Mouse (Mus musculus): ENCODE measurements around the gene Mark1. TPM values are rescaled to one million over a fixed set of nuclear protein-coding genes. Genes with fewer than 3 reads are reported as not detected.

Gene Mark1
- 13.2 and 13.5 TPM in 2 replicates for polyA plus RNA-seq (2015; fragmentation: Nextera tagmentation; extraction: Ambion mirVana)

DNA sequence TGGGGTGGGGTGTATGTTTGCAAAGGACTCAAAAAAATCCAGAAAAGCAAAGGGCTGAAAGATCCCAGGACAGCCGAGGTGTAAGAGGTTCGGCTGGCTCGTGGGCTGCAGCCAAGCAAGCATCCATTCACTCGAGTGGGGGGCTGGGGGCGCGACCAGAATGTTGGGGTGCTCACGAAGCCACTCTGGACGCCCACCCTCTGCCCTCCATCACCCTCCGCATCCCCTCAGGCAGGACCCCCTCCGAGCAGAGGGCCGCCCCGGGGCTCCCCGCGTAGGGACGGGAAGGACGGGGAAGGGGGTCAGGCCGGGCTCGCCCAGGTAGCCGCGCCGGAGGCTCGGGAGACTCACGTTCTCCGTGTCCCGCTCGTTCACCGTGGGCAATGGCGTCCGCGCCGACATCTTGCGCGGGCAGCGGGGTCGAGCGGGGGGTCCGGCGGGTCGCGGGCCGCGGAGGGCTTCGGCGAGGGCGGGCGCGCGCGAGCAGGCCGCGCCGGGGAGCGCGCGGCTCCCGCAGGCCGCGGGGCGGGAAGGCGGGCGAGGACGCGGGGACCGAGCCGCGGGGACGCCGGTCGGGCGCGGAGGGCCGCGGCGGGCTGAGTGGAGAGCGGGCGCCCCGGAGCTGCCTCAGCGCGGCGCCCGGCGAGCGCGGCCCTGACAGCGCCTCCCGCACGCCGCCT lies at the start of gene Mark1:
TSS of gene Mark1 (minus strand) at position 500 of the 680 bp plus-strand sequence.
- peaks cover 5% of the 10 kb centered on the region; the same call in 1 of the 2 replicates for H3K27me3 ChIP-seq
- peak within 1 kb of the TSS; percentile 89 for H3K4me3 ChIP-seq
- WGBS = 1% methylated on average over 67 of the region's 88 CpGs
- peak within 1 kb of the TSS; percentile 96 for H3K9ac ChIP-seq
- H3K4me1 ChIP-seq (replicated peaks) = peaks cover 35% of the 10 kb centered on the region
- H3K36me3 ChIP-seq = no peaks in the 10 kb centered on the region
- no peaks in the 10 kb centered on the region for H3K9me3 ChIP-seq
- peak; percentile 41 for ATAC-seq (ENCODE audit: low read depth)
- peak within 1 kb of the TSS; percentile 80 for H3K4me2 ChIP-seq
- peak within 1 kb of the TSS; percentile 92 for H3K27ac ChIP-seq (replicated peaks)

DNA sequence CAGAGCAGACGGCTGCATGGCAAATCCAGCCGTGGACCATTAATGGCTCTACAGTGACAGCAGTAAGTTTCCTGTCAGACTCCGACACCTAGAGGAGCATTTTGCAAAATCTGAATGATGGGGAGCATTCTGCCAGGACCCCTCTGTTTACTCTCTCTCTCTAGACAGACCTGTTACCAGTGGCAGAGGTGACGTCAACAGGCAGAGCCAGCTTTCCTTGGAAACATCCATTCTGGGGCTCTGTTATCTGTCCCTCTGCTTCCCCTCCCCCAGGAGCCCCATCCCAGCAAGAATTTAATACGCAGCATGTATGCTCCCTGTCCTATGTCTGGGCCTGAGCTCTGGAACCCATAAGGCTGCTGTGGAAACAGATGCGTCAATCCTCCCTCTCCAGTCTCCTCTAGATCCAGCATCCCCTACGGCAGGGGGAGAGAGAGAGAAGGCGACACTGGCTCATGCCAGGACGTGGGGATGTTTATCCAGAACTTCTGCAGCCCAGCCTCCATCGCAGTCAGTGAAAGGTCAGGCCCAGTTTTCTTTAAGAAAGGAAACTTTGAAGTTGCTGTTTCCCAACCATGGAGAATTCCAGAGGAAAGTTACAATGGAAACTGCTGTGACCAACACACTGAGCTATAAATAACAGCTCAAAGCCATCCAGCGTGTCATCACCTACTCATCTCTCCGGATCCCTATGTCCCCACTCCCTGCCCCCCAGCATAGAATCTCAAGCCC lies 48.3 kb upstream of the Mark1 start:
- Histone ChIP-seq H3K9ac (no peak overlapping the region), H3K4me1 (replicated peaks) (no peaks in the 10 kb centered on the region), H3K4me2 (no peak overlapping the region), H3K4me3 (no peak overlapping the region), H3K36me3 (no peaks in the 10 kb centered on the region), H3K27ac (replicated peaks) (no peak overlapping the region; the same call in 1 of the 2 replicates), H3K27me3 (no peaks in the 10 kb centered on the region), H3K9me3 (no peaks in the 10 kb centered on the region)
- ATAC-seq (ENCODE audit: low read depth) = no peak
- 57% methylated on average over 12 of the region's 12 CpGs for WGBS

DNA sequence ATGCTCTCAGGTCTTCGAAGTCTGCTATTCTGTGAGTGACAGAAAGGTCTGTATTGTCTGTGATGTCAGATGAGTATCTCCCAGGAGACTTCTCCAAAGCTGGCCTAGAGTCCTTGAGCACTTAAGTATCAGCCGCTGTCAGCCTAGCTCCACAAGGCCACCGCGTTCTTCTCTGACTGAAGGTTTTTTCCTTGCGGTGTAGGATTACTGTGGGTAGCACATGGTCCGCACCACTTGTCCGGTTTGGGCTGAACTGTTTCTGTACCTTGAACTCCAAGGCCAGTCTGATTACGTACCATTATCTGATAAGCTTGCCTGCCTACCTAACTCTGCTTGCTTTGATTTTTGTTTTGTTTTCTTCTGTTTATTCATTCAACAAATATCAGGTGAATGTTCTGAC lies 47.1 kb upstream of the Mark1 start:
- H3K27me3 ChIP-seq = no peaks in the 10 kb centered on the region
- WGBS = 93% methylated on average over 8 of the region's 8 CpGs
- H3K9ac ChIP-seq = no peak overlapping the region
- no peak overlapping the region for H3K4me3 ChIP-seq
- no peak overlapping the region for H3K4me2 ChIP-seq
- H3K9me3 ChIP-seq = no peaks in the 10 kb centered on the region
- H3K36me3 ChIP-seq = no peaks in the 10 kb centered on the region
- no peak overlapping the region for H3K27ac ChIP-seq (replicated peaks)
- ATAC-seq (ENCODE audit: low read depth) = no peak
- no peaks in the 10 kb centered on the region for H3K4me1 ChIP-seq (replicated peaks)

DNA sequence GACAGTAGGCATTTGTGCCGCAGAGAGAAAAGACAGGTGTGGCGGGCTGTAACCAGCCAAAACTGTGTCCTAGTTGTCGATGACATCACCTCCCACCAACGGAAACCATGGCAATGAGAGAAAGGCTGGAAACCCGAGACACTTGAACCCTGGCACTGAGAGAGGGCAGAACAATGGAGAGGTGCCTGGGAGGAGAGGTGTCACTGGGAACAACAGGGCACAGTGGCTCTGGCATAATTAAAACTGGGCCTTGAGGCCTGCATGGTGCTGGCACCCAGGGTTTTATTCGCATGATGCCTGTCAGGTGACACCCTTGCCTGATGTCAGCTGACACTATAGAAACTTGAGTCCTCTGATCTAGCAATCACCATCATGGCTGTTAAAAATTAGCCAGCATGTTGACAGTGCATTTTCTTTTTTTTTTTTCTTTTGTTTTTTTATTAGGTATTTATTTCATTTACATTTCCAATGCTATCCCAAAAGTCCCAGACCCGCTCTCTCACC lies 38.9 kb upstream of the Mark1 start:
- H3K36me3 ChIP-seq = no peaks in the 10 kb centered on the region
- H3K4me2 ChIP-seq = no peak overlapping the region
- H3K9me3 ChIP-seq = no peaks in the 10 kb centered on the region
- H3K4me3 ChIP-seq = no peak overlapping the region
- no peaks in the 10 kb centered on the region for H3K4me1 ChIP-seq (replicated peaks)
- H3K9ac ChIP-seq = no peak overlapping the region
- 69% methylated on average over 7 of the region's 7 CpGs for WGBS
- no peaks in the 10 kb centered on the region for H3K27me3 ChIP-seq
- ATAC-seq (ENCODE audit: low read depth) = no peak
- H3K27ac ChIP-seq (replicated peaks) = no peak overlapping the region

DNA sequence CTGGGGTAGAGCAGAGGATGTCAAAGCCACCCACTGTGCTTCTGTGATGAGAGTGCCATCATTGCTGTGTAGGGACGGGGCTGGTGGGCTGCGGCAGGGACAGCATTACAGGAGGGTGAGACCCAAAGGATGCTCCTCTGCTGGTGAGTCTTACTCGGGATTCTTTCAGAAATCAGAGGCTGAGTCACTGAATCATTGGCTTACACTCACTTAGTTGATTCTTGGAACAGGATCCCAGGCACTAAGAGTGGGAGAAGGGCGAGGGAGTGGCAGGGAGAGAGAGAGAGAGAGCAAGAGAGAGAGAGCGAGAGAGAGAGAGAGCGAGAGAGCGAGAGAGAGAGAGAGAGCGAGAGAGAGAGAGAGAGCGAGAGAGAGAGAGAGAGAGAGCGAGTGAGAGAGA lies 31.2 kb upstream of the Mark1 start:
- H3K9ac ChIP-seq = no peak overlapping the region
- H3K27me3 ChIP-seq = no peaks in the 10 kb centered on the region
- no peak for ATAC-seq (ENCODE audit: low read depth)
- no peaks in the 10 kb centered on the region for H3K36me3 ChIP-seq
- 0 out of 2 replicates have a peak overlapping the region, but pooled peaks have one; percentile 40 for H3K4me2 ChIP-seq
- no peak overlapping the region for H3K27ac ChIP-seq (replicated peaks)
- H3K4me3 ChIP-seq = no peak overlapping the region
- H3K9me3 ChIP-seq = no peaks in the 10 kb centered on the region
- no peaks in the 10 kb centered on the region for H3K4me1 ChIP-seq (replicated peaks)
- WGBS = 86% methylated on average over 10 of the region's 10 CpGs

DNA sequence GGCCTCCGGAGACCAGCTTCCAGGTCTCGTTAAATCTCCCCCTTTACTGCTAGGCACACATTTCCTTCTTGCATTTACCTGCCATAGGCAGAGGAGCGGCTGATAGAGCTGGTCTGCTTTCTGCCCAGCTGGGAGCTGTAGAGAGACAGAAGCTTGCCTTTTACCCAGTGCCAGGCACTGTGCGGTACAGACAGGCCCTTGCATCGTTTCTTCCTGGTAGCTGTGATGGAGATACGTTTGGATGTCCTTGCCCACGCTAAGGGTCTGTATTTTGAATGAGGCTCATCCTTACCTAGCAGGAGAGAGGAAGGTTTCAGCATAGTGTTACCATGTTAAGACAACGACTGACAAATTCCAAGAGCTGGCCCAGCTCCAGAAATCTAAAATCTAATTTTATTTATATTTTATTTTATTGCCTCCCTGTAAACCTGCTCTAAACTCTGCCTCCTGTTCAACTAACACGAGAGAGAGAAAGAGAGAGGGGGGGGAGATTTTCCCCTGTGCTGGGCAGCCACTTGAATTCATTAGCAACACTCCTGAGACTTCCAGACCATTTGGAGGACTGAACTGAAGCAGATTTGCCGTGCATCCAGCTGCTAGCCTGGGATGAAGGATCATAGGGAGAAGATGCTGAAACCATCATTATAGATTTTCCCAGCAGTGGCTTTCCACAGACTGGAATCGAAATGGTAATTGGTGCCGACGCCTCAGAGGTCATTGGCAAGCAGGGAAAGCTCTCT lies 21.2 kb upstream of the Mark1 start:
- Histone ChIP-seq H3K9ac (no peak overlapping the region), H3K4me3 (no peak overlapping the region), H3K36me3 (no peaks in the 10 kb centered on the region), H3K4me2 (no peak overlapping the region), H3K9me3 (no peaks in the 10 kb centered on the region), H3K27me3 (no peaks in the 10 kb centered on the region), H3K4me1 (replicated peaks) (peaks cover 17% of the 10 kb centered on the region), H3K27ac (replicated peaks) (peak overlapping the region; percentile 76)
- ATAC-seq (ENCODE audit: low read depth) = no peak
- 66% methylated on average over 13 of the region's 13 CpGs for WGBS

DNA sequence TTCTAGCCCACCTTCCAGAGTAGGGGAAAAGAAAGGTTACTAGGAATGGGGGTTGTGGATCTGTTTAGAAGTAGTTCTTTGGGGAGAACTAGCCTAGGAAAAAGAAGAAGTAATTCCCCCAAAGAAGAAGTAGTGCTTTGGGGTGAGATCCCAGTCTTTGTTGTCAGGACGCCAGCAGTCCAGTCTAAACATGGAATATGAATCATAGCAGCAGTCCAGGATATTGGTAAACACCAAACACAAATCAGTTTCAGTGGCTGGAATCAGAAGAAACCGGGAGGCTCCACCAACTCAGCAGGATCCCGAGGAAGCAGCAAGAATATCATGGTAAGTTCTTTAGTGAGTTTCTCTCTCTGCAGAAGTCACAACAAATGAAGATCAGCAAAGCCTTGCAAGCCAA lies 13.2 kb upstream of the Mark1 start:
- Histone ChIP-seq H3K27ac (replicated peaks) (no peak overlapping the region), H3K4me1 (replicated peaks) (no peaks in the 10 kb centered on the region), H3K27me3 (no peaks in the 10 kb centered on the region), H3K9me3 (no peaks in the 10 kb centered on the region), H3K4me2 (no peak overlapping the region), H3K9ac (no peak overlapping the region), H3K36me3 (no peaks in the 10 kb centered on the region), H3K4me3 (no peak overlapping the region)
- WGBS = 87% methylated on average over 3 of the region's 3 CpGs
- no peak for ATAC-seq (ENCODE audit: low read depth)

DNA sequence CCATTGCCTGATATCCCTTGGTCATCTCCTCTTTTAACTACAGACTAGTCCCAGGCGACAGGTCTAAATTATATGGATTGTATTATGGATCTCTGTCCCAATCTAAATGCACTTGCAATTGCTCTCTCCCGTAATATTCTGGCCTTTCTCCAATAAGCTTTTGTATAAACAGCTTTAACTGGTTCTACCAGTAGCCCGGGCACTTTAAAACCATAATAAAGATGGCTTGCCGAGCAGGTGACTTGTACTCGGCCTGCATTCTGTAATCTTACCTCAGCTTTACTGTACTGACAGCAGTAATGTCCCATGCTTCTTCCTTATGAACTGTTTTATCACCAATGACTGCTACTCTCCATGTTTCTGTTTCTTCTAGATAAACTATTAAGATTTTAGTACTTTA lies 7.7 kb upstream of the Mark1 start:
- no peak overlapping the region for H3K4me3 ChIP-seq
- H3K9ac ChIP-seq = no peak overlapping the region
- H3K9me3 ChIP-seq = no peaks in the 10 kb centered on the region
- ATAC-seq (ENCODE audit: low read depth) = no peak
- H3K36me3 ChIP-seq = no peaks in the 10 kb centered on the region
- H3K4me1 ChIP-seq (replicated peaks) = no peaks in the 10 kb centered on the region
- no peak overlapping the region for H3K27ac ChIP-seq (replicated peaks)
- H3K27me3 ChIP-seq = no peaks in the 10 kb centered on the region
- 87% methylated on average over 5 of the region's 5 CpGs for WGBS
- H3K4me2 ChIP-seq = no peak overlapping the region

DNA sequence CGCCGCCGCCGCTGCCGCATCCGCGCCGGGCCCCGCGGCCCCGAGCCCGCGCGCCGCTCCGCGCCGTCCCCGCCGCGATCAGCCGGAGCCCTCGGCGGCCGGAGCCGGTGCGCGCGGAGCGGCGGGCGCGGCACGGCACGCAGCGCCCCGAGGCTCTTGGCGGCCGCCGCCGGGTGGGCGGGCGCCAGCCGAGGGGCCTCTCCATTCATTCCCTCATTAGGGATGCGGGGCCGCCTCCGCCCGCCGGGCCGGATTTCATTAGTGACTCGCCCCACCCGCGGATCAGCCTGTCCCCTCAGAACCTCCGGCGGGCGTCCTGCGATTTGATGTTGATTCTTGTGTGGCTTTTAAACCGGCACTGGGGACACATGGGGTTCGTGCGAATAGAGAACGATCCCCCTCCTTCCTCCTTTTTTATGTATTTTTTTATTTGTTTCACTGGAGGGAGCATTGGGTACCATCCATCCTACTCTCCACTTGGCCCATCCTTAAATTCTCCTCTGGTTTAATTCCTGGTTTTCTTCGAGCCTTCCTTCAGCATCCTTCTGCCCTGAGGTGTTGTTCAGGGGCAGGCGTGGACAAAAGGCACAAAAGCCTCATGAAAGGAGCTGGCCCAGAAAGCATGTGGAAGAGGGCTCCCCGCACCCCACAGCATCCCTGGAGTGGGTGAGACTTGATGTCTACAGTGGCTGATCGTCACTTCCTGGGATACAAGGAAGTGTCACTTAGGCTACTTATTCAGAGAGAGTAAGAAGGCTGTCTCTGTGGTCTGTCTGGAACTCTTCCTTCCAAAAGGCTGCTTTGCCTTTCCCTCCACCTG lies 620 bp upstream of the Mark1 start:
- H3K4me2 ChIP-seq = peak overlapping the region; percentile 80
- ATAC-seq (ENCODE audit: low read depth) = peak; percentile 73
- WGBS = under 1% methylated on average over 29 of the region's 65 CpGs

DNA sequence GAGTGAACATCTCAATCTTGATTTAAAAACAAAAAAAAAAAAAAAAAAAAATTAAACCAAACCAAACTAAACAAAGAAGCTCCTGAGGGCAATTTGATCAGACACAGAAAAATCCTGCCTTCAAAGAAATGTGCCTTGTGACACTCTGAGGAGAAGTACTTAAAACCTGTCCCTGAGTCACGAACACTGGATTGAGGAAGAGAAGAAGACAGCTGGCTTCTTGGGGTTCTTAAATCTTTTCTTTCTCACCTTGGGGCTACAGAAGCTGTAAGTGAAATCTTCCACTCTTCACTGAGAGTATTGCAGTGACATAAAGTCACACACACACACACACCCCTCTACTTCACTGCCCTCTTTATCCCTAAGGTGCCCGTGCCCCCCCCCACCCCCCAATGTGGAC lies 739 bp downstream of the Mark1 start:
- H3K27me3 ChIP-seq = peaks cover 5% of the 10 kb centered on the region; the same call in 1 of the 2 replicates
- WGBS = 10% methylated on average over 2 of the region's 2 CpGs
- no peaks in the 10 kb centered on the region for H3K36me3 ChIP-seq
- peaks cover 39% of the 10 kb centered on the region for H3K4me1 ChIP-seq (replicated peaks)
- H3K27ac ChIP-seq (replicated peaks) = peak overlapping the region; percentile 92
- ATAC-seq (ENCODE audit: low read depth) = peak; percentile 32
- peak overlapping the region; percentile 96 for H3K9ac ChIP-seq
- H3K9me3 ChIP-seq = no peaks in the 10 kb centered on the region
- peak overlapping the region; percentile 80 for H3K4me2 ChIP-seq
- H3K4me3 ChIP-seq = peak overlapping the region; percentile 89

More for the DNA sequence above, 620 bp upstream of the Mark1 start:
- peak overlapping the region; percentile 96 for H3K9ac ChIP-seq
- peaks cover 5% of the 10 kb centered on the region; the same call in 1 of the 2 replicates for H3K27me3 ChIP-seq
- H3K4me1 ChIP-seq (replicated peaks) = peaks cover 33% of the 10 kb centered on the region
- no peaks in the 10 kb centered on the region for H3K9me3 ChIP-seq
- H3K27ac ChIP-seq (replicated peaks) = peak overlapping the region; percentile 92
- no peaks in the 10 kb centered on the region for H3K36me3 ChIP-seq
- H3K4me3 ChIP-seq = peak overlapping the region; percentile 89

DNA sequence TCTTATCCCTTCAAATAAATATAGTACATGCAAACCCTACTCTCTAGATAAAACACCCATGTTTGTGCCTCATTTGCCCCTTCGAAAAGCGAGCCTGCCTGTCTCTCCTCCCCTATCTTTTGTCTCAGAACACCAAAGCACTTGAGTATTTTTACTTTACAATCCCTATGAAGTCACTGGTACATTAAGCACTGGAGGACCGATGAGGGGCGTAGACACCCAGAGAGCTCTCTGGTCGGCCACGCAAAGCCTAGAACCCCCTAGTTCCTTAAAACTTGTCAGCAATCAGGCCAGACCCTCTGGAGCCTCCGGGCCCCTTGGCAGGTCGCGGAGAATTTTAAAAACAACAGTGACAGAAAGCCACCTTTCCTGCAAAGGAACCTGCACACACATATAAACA lies 1.2 kb downstream of the Mark1 start:
- H3K4me1 ChIP-seq (replicated peaks) = peaks cover 40% of the 10 kb centered on the region
- H3K9ac ChIP-seq = peak overlapping the region; percentile 96
- no peaks in the 10 kb centered on the region for H3K36me3 ChIP-seq
- H3K4me3 ChIP-seq = peak overlapping the region; percentile 89
- WGBS = 25% methylated on average over 9 of the region's 9 CpGs
- no peak for ATAC-seq (ENCODE audit: low read depth)
- H3K27me3 ChIP-seq = peaks cover 5% of the 10 kb centered on the region; the same call in 1 of the 2 replicates
- peak overlapping the region; percentile 80 for H3K4me2 ChIP-seq
- H3K27ac ChIP-seq (replicated peaks) = peak overlapping the region; percentile 92
- no peaks in the 10 kb centered on the region for H3K9me3 ChIP-seq

All from neural tube, embryonic 13.5 days (tissue).